Mouse (Mus musculus): ENCODE data around the gene Stil.

- TF ChIP-seq CTCF (conservative IDR thresholded peaks at IDR 0.05; ENCODE audit: insufficient read depth, insufficient read length, low read depth, low read length) (no peak), POLR2A (IDR thresholded peaks at IDR 0.05; ENCODE audit: low read depth, low read length) (no peak)
Measured at GRCm38 (mm10) chr4:115057674-115058316, 57.8 kb downstream of the Stil start.

Measured in kidney, adult 2 months (tissue).